Mouse (Mus musculus): ENCODE results near the gene Abl2. TPM values are rescaled to one million over a fixed set of nuclear protein-coding genes. Genes with fewer than 3 reads are reported as not detected.

Abl2 gene
- polyA plus RNA-seq, 1 experiment from 2014 or later: 6.0 TPM

DNA sequence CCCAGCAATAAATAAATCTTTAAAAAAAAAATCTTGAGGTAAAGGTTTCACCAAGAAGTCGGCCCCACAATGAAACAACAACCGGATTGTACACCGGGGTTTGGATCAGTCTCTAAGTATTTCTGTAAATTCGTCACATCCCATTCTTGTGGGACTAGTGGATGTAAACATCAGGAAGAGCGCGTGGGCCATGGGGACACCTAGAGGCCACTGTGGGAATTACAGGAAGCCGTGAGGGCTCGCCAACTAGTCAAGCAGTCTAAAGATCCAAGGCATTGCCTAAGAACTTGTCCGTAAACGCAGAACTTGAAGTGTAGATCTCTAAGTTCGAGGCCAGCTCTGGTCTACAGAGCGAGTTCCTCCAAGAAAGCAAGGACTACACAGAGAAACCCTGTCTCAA lies 117.6 kb downstream of the Abl2 start:
- WGBS: 37% methylated on average over 12 of the region's 12 CpGs

DNA sequence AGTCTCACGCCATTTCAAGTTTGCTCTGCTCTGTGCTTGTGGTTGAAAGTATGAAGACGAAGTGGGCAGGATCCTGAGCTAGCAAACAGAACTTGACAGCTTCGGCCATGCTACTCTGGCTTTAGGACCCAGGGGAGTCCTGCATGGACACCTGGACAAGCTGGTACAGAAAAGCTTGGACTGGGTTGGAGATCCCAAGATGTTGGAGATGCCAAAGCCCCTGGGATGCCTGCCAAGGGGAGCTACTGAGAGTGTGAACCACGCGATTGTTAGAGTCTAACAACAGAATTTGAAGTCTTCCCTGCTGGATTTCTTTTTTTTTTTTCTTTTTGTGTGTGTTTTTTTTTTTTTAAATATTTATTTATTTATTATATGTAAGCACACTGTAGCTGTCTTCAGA lies 118.0 kb downstream of the Abl2 start:
- Histone ChIP-seq H3K4me1 (ENCODE audit: control insufficient read depth, insufficient read depth, low read length) (peaks cover 3% of the 10 kb centered on the region; the same call in 1 of the 2 replicates), H3K9ac (ENCODE audit: low read length) (no peak overlapping the region), H3K4me2 (ENCODE audit: low read depth) (no peak overlapping the region), H3K36me3 (ENCODE audit: control insufficient read depth, insufficient read depth, low read length) (no peaks in the 10 kb centered on the region), H3K4me3 (ENCODE audit: low read depth, low read length) (no peak overlapping the region), H3K27ac (ENCODE audit: low read depth, low read length) (no peak overlapping the region), H3K27me3 (ENCODE audit: control insufficient read depth, insufficient read depth, low read length) (no peaks in the 10 kb centered on the region), H3K9me3 (ENCODE audit: control insufficient read depth, low read length) (no peaks in the 10 kb centered on the region)
- no peak for DNase-seq (ENCODE audit: low spot score)
- ATAC-seq (ENCODE audit: insufficient read depth, low FRiP score, low TSS enrichment): no peak
- WGBS: 89% methylated on average over 5 of the region's 5 CpGs

More for the DNA sequence above, 117.6 kb downstream of the Abl2 start:
- Histone ChIP-seq H3K4me3 (ENCODE audit: low read depth, low read length) (no peak overlapping the region), H3K9ac (ENCODE audit: low read length) (no peak overlapping the region), H3K27me3 (ENCODE audit: control insufficient read depth, insufficient read depth, low read length) (no peaks in the 10 kb centered on the region), H3K4me2 (ENCODE audit: low read depth) (no peak overlapping the region), H3K4me1 (ENCODE audit: control insufficient read depth, insufficient read depth, low read length) (peaks cover 3% of the 10 kb centered on the region; the same call in 1 of the 2 replicates), H3K9me3 (ENCODE audit: control insufficient read depth, low read length) (no peaks in the 10 kb centered on the region), H3K27ac (ENCODE audit: low read depth, low read length) (no peak overlapping the region), H3K36me3 (ENCODE audit: control insufficient read depth, insufficient read depth, low read length) (no peaks in the 10 kb centered on the region)
- no peak for ATAC-seq (ENCODE audit: insufficient read depth, low FRiP score, low TSS enrichment)
- DNase-seq (ENCODE audit: low spot score): peak; percentile 78

DNA sequence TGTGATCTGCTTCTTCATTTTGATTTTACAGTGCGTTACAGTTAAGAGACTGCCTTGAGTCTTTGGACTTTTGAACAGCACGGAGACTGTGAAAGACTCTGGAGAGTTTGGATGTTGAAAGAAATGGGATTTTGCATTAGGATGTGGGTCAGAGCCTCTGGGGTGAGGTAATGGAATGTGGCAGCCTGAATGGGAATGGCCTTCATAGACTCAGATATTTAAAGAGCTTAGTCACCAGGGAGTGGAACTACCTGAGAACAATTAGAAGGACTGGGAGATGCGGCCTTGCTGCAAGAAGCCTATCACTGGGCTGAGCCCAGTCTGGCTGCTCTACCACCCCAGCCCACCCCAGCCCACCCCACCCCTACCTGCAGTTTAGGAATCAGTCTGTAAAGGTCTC lies 118.6 kb downstream of the Abl2 start:
- no peak overlapping the region for H3K9ac ChIP-seq (ENCODE audit: low read length)
- no peaks in the 10 kb centered on the region for H3K9me3 ChIP-seq (ENCODE audit: control insufficient read depth, low read length)
- H3K4me3 ChIP-seq (ENCODE audit: low read depth, low read length): no peak overlapping the region
- H3K27me3 ChIP-seq (ENCODE audit: control insufficient read depth, insufficient read depth, low read length): no peaks in the 10 kb centered on the region
- WGBS: 86% methylated on average over 3 of the region's 3 CpGs
- peaks cover 3% of the 10 kb centered on the region; the same call in 1 of the 2 replicates for H3K4me1 ChIP-seq (ENCODE audit: control insufficient read depth, insufficient read depth, low read length)
- no peaks in the 10 kb centered on the region for H3K36me3 ChIP-seq (ENCODE audit: control insufficient read depth, insufficient read depth, low read length)
- ATAC-seq (ENCODE audit: insufficient read depth, low FRiP score, low TSS enrichment) (no peak), DNase-seq (ENCODE audit: low spot score) (no peak)
- H3K27ac ChIP-seq (ENCODE audit: low read depth, low read length): no peak overlapping the region
- H3K4me2 ChIP-seq (ENCODE audit: low read depth): no peak overlapping the region

DNA sequence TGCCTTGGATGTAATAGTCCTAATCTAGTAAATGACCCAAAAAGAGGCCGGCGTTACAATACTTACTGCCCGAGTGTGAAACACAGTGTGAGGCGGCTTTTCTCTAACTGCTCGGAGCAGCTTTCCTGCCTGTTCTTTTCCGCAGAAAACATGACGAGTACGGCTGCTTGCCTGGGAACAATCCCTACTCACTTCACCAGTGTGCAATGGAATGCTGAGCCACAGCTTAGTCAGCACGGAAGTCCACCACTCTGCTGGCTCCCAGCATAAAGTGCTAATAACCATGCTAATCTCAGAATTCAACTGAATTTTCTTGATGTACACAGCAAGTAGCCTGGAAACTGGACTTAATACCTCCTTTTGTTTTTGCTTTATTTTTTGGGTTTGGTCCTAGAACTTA lies 121.0 kb downstream of the Abl2 start:
- no peak overlapping the region for H3K27ac ChIP-seq (ENCODE audit: low read depth, low read length)
- DNase-seq (ENCODE audit: low spot score) (no peak), ATAC-seq (ENCODE audit: insufficient read depth, low FRiP score, low TSS enrichment) (no peak)
- no peaks in the 10 kb centered on the region for H3K36me3 ChIP-seq (ENCODE audit: control insufficient read depth, insufficient read depth, low read length)
- H3K27me3 ChIP-seq (ENCODE audit: control insufficient read depth, insufficient read depth, low read length): no peaks in the 10 kb centered on the region
- no peaks in the 10 kb centered on the region for H3K9me3 ChIP-seq (ENCODE audit: control insufficient read depth, low read length)
- no peak overlapping the region for H3K4me2 ChIP-seq (ENCODE audit: low read depth)
- WGBS: 80% methylated on average over 9 of the region's 9 CpGs
- no peak overlapping the region for H3K4me3 ChIP-seq (ENCODE audit: low read depth, low read length)
- no peak overlapping the region for H3K9ac ChIP-seq (ENCODE audit: low read length)
- H3K4me1 ChIP-seq (ENCODE audit: control insufficient read depth, insufficient read depth, low read length): no peaks in the 10 kb centered on the region

DNA sequence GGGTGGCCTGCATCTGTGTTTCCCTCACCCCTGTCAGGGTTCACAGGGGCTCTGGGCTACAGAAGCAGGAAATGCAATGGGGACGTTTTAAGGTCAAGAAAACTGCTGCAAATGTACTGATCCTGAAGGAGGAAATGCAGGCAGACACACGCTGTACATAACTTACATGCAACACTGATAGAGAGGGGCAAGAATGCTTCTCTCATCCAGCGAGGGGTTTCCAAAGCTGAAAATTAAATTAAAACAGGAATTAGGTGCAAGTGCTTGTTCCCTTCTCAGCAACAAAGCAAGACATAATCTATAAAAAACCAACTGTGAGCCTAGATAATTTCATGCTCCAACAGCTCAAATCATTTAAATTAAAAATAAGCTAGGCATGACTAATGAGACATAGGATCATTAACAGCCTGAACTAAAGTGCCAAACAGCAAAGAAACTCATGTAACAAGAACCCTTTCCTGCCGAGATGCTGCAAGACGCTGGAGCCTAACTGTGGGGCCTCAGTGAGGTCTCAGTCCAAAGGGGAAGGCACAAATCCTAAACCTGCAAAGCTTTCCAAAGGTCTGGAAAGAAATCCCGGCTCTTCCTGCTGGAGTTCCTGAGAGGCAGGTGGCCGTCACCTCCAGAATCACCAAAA lies 127.6 kb downstream of the Abl2 start:
- H3K27ac ChIP-seq (ENCODE audit: low read depth, low read length): no peak overlapping the region
- H3K27me3 ChIP-seq (ENCODE audit: control insufficient read depth, insufficient read depth, low read length): no peaks in the 10 kb centered on the region
- peaks cover 3% of the 10 kb centered on the region; the same call in 1 of the 2 replicates for H3K36me3 ChIP-seq (ENCODE audit: control insufficient read depth, insufficient read depth, low read length)
- no peaks in the 10 kb centered on the region for H3K4me1 ChIP-seq (ENCODE audit: control insufficient read depth, insufficient read depth, low read length)
- 80% methylated on average over 7 of the region's 7 CpGs for WGBS
- DNase-seq (ENCODE audit: low spot score): no peak
- no peak overlapping the region for H3K9ac ChIP-seq (ENCODE audit: low read length)
- H3K4me2 ChIP-seq (ENCODE audit: low read depth): no peak overlapping the region
- no peak for ATAC-seq (ENCODE audit: insufficient read depth, low FRiP score, low TSS enrichment)
- no peaks in the 10 kb centered on the region for H3K9me3 ChIP-seq (ENCODE audit: control insufficient read depth, low read length)
- H3K4me3 ChIP-seq (ENCODE audit: low read depth, low read length): no peak overlapping the region

Other genes starting within 250 kb of the Abl2 start
- gene Nphs2, start 248.1 kb upstream of the Abl2 start, polyA plus RNA-seq (2014; fragmentation: Nextera tagmentation; extraction: Ambion mirVana): not detected in 2 replicates
- gene Gm2000, start 192.7 kb upstream of the Abl2 start, polyA plus RNA-seq (2014; fragmentation: Nextera tagmentation; extraction: Ambion mirVana): 835 and 853 TPM in 2 replicates
- not detected in 2 replicates for gene Axdnd1, start 137.6 kb upstream of the Abl2 start, polyA plus RNA-seq (2014; fragmentation: Nextera tagmentation; extraction: Ambion mirVana)
- 19.7 and 22.3 TPM in 2 replicates for gene Soat1, start 84.5 kb upstream of the Abl2 start, polyA plus RNA-seq (2014; fragmentation: Nextera tagmentation; extraction: Ambion mirVana)
- 0.30 and 0.44 TPM in 2 replicates for gene Gm10031, start 34.8 kb upstream of the Abl2 start, polyA plus RNA-seq (2014; fragmentation: Nextera tagmentation; extraction: Ambion mirVana)
- 3.0 and 4.0 TPM in 2 replicates for gene Tor3a, start 115.6 kb downstream of the Abl2 start, polyA plus RNA-seq (2014; fragmentation: Nextera tagmentation; extraction: Ambion mirVana)
- 25.7 and 29.7 TPM in 2 replicates for gene Fam20b, start 160.3 kb downstream of the Abl2 start, polyA plus RNA-seq (2014; fragmentation: Nextera tagmentation; extraction: Ambion mirVana)